Mouse (Mus musculus) stomach, embryonic 16.5 days (tissue): ENCODE data around the gene Pax6. TPM values are rescaled to one million over a fixed set of nuclear protein-coding genes. Genes with fewer than 3 reads are reported as not detected.

ENCODE experiments used
- ATAC-seq: fragments of 200-750 bp; cut with Nextera tagmentation; 2 replicates; pipeline ENCODE4 v1.8.0; 2017; ENCODE audit warnings: moderate number of reproducible peaks, moderate TSS enrichment; ENCODE audit not compliant: insufficient read depth, low FRiP score
- H3K27ac ChIP-seq: fragments of 300-500 bp; sonication (generic); 2 replicates; pipeline ENCODE4 v1.5.1; 2014; ENCODE audit warnings: low read length
- H3K27me3 ChIP-seq: fragments of 300-500 bp; sonication (generic); 2 replicates; pipeline ENCODE4 v1.6.1; 2014; ENCODE audit warnings: low read length, control low read depth, mixed read lengths; ENCODE audit not compliant: control insufficient read depth, insufficient read depth
- H3K36me3 ChIP-seq: fragments of 300-500 bp; sonication (generic); 2 replicates; pipeline ENCODE4 v1.6.1; 2014; ENCODE audit warnings: low read length; ENCODE audit not compliant: control insufficient read depth, insufficient read depth
- H3K4me1 ChIP-seq: fragments of 300-500 bp; sonication (generic); 2 replicates; pipeline ENCODE4 v1.6.1; 2014; ENCODE audit warnings: low read length, control low read depth, mixed read lengths; ENCODE audit not compliant: control insufficient read depth, insufficient read depth
- H3K4me2 ChIP-seq: fragments of 300-500 bp; sonication (generic); 2 replicates; pipeline ENCODE4 v1.6.1; 2014; ENCODE audit warnings: low read depth, low read length, mixed read lengths
- H3K4me3 ChIP-seq: fragments of 300-500 bp; sonication (generic); replicated peaks from 2 replicates; pipeline ENCODE4 v1.5.1; 2014; ENCODE audit warnings: mild to moderate bottlenecking, low read length
- H3K9ac ChIP-seq: fragments of 300-500 bp; sonication (generic); 2 replicates; pipeline ENCODE4 v1.6.1; 2014; ENCODE audit warnings: low read length
- H3K9me3 ChIP-seq: fragments of 300-500 bp; sonication (generic); replicated peaks from 2 replicates; pipeline ENCODE4 v1.6.1; 2016; ENCODE audit warnings: low read length, control low read depth; ENCODE audit not compliant: control insufficient read depth
- WGBS: fragments of 180-500 bp; shearing (Covaris S2); extraction: QIAGEN DNeasy Blood & Tissue Kit; methylation state at CpG from one replicate; pipeline ENCODE4 v1.1.7; 2014; 5-methylcytosine and 5-hydroxymethylcytosine counted together
- polyA plus RNA-seq: library from polyadenylated mRNA; unstranded; fragments of >200 nt; fragmentation: Nextera tagmentation; extraction: Ambion mirVana; gene quantifications from 2 replicates; pipeline ENCODE4 v1.2.1, GENCODE M21; 2015

The Pax6 gene
- polyA plus RNA-seq, 1 experiment from 2014 or later, result 1.7 TPM

- no peak overlapping the region for H3K4me3 ChIP-seq
- H3K9me3 ChIP-seq, result no peaks in the 10 kb centered on the region
- H3K9ac ChIP-seq, result no peak overlapping the region
- no peaks in the 10 kb centered on the region for H3K27me3 ChIP-seq
- H3K36me3 ChIP-seq, result no peaks in the 10 kb centered on the region
- H3K27ac ChIP-seq, result no peak overlapping the region
- ATAC-seq, result no peak
- H3K4me2 ChIP-seq, result no peak overlapping the region
- no peaks in the 10 kb centered on the region for H3K4me1 ChIP-seq
Measured at GRCm38 (mm10) chr2:105736166-105736565, 67.5 kb downstream of the Pax6 start.

- Histone ChIP-seq H3K27me3 (no peaks in the 10 kb centered on the region), H3K9ac (no peak overlapping the region), H3K4me1 (no peaks in the 10 kb centered on the region), H3K4me2 (no peak overlapping the region), H3K9me3 (no peaks in the 10 kb centered on the region), H3K4me3 (no peak overlapping the region), H3K27ac (no peak overlapping the region), H3K36me3 (no peaks in the 10 kb centered on the region)
- 78% methylated on average over 7 of the region's 7 CpGs for WGBS
- ATAC-seq, result no peak
Measured at GRCm38 (mm10) chr2:105746896-105747295, 78.2 kb downstream of the Pax6 start.

Other genes with a start within 250 kb of the Pax6 start
- gene Elp4, start 235.7 kb downstream of the Pax6 start, polyA plus RNA-seq, result 31.1 and 32.2 TPM in 2 replicates
- 104 and 112 TPM in 2 replicates for gene Immp1l, start 235.7 kb downstream of the Pax6 start, polyA plus RNA-seq